Comparison of ENCODE assay signal across 16 mouse cellular contexts in genomic region chr11:4963099-4963808, GRCm38 (mm10).
"Had no signal": no experiment of that assay in that cellular context is flagged by ENCODE, and none has a peak within 500 bp of the region (broad histone marks: within the 10 kb centered on the region; RNA-seq: fewer than 3 reads in every experiment).

No protein-coding gene starts in this region.

- H3K9me3 ChIP-seq: limb, embryonic 10.5 days; liver, embryonic 15.5 days; midbrain, embryonic 12.5 days; neural tube, embryonic 13.5 days; stomach, embryonic 15.5 days had no signal

- ATAC-seq: lung, postnatal 0 days; midbrain, embryonic 16.5 days had no signal

- H3K9ac ChIP-seq: liver, embryonic 15.5 days; midbrain, embryonic 12.5 days; neural tube, embryonic 13.5 days; stomach, embryonic 15.5 days had no signal

- H3K4me1 ChIP-seq: limb, embryonic 10.5 days; midbrain, embryonic 12.5 days; stomach, embryonic 15.5 days had no signal

- H3K4me3 ChIP-seq: layer of hippocampus, adult 2 months; limb, embryonic 10.5 days; liver, embryonic 15.5 days; midbrain, embryonic 12.5 days; neural tube, embryonic 13.5 days; stomach, embryonic 15.5 days had no signal

- H3K27ac ChIP-seq: layer of hippocampus, adult 2 months; limb, embryonic 10.5 days; liver, embryonic 15.5 days; midbrain, embryonic 12.5 days; neural tube, embryonic 13.5 days; stomach, embryonic 15.5 days had no signal

- H3K27me3 ChIP-seq: liver, embryonic 15.5 days; neural tube, embryonic 13.5 days; stomach, embryonic 15.5 days had no signal

- DNase-seq: kidney, postnatal 10 days; kidney, postnatal 4 days; lung, adult 2 months; lung, postnatal 36 days; right cerebral cortex, postnatal 14 days; thymus, adult 2 months; thymus, postnatal 25 days had no signal

- H3K4me2 ChIP-seq: liver, embryonic 11.5 days; liver, embryonic 15.5 days; midbrain, embryonic 12.5 days; neural tube, embryonic 13.5 days; stomach, embryonic 15.5 days had no signal

- H3K36me3 ChIP-seq: limb, embryonic 10.5 days; liver, embryonic 15.5 days; midbrain, embryonic 12.5 days; neural tube, embryonic 13.5 days; stomach, embryonic 15.5 days had no signal
